In genomic region chr1:180179840-180180239, GRCm38 (mm10) we compare ENCODE assay signal across 22 mouse cellular contexts. TPM values are rescaled to one million over a fixed set of nuclear protein-coding genes. Genes with fewer than 3 reads are reported as not detected.
DNase-seq lines count a peak whose midpoint lies in the region; ATAC-seq and TF ChIP-seq lines count a peak whose summit lies in the region.
"Had no signal": no experiment of that assay in that cellular context is flagged by ENCODE, and none has a peak within 500 bp of the region (broad histone marks: within the 10 kb centered on the region; RNA-seq: fewer than 3 reads in every experiment).

No protein-coding gene starts in this region.

- H3K4me2 ChIP-seq in liver, embryonic 12.5 days = no peak overlapping the region
- H3K4me2 ChIP-seq: embryonic facial prominence, embryonic 12.5 days; liver, embryonic 11.5 days; stomach, embryonic 15.5 days had no signal

- no peak for TF ChIP-seq CTCF in liver, adult 2 months (IDR thresholded peaks at IDR 0.05; ENCODE audit: low read depth, low read length)

- H3K27ac ChIP-seq in liver, adult 2 months (replicated peaks; ENCODE audit: insufficient read depth, low read depth, low read length) = 0 out of 2 replicates have a peak overlapping the region, but pooled peaks have one; percentile 1
- no peak overlapping the region for H3K27ac ChIP-seq in liver, embryonic 12.5 days
- H3K27ac ChIP-seq in limb, embryonic 10.5 days = no peak overlapping the region
- H3K27ac ChIP-seq: embryonic facial prominence, embryonic 12.5 days; hindbrain, postnatal 0 days; midbrain, embryonic 10.5 days; stomach, embryonic 15.5 days had no signal

- no peak for TF ChIP-seq POLR2A in liver, adult 2 months (IDR thresholded peaks at IDR 0.05; ENCODE audit: extremely low read depth, insufficient read depth, low read length)

- H3K4me3 ChIP-seq in liver, adult 2 months (ENCODE audit: insufficient read depth, low read depth, low read length) = no peak overlapping the region
- H3K4me3 ChIP-seq in liver, embryonic 12.5 days = no peak overlapping the region
- no peak overlapping the region for H3K4me3 ChIP-seq in limb, embryonic 10.5 days
- H3K4me3 ChIP-seq: embryonic facial prominence, embryonic 12.5 days; midbrain, embryonic 10.5 days; stomach, embryonic 15.5 days had no signal

- ATAC-seq in liver, embryonic 12.5 days = no peak
- ATAC-seq: CD4-positive, CD25-positive, alpha-beta regulatory T cell, adult 4 months; hindbrain, postnatal 0 days; midbrain, embryonic 16.5 days had no signal

- peaks cover 8% of the 10 kb centered on the region; the same call in 1 of the 2 replicates for H3K36me3 ChIP-seq in liver, adult 2 months (ENCODE audit: control insufficient read depth, insufficient read depth, low read length)
- no peaks in the 10 kb centered on the region for H3K36me3 ChIP-seq in liver, embryonic 12.5 days
- H3K36me3 ChIP-seq in limb, embryonic 10.5 days = no peaks in the 10 kb centered on the region
- H3K36me3 ChIP-seq: embryonic facial prominence, embryonic 12.5 days; midbrain, embryonic 10.5 days; stomach, embryonic 15.5 days had no signal

- H3K79me2 ChIP-seq in liver, adult 2 months (ENCODE audit: control insufficient read depth, insufficient read depth, low read length) = peaks cover 37% of the 10 kb centered on the region; the same call in 1 of the 2 replicates

- WGBS in liver, adult 2 months = 26% methylated on average over 2 of the region's 2 CpGs
- WGBS in liver, embryonic 12.5 days (ENCODE audit: insufficient replicate concordance) = 90% methylated on average over 2 of the region's 2 CpGs
- 89% methylated on average over 2 of the region's 2 CpGs for WGBS in limb, embryonic 10.5 days

- peak; percentile 75 for DNase-seq in gastrocnemius, adult 18-20 months (ENCODE audit: low spot score)
- no peak for DNase-seq in gastrocnemius, postnatal 4 days (ENCODE audit: low spot score in 2 of 2)
- DNase-seq in heart, adult 9 months (ENCODE audit: low spot score in 2 of 2) = peak; percentile 59 to 60
- no peak for DNase-seq in heart, adult 8-10 months (ENCODE audit: low spot score)
- no peak for DNase-seq in liver, adult 2 months (ENCODE audit: extremely low read depth, low read depth, low spot score)
- DNase-seq in left cerebral cortex, postnatal 14 days (ENCODE audit: low spot score in 2 of 2) = no peak
- DNase-seq in limb, embryonic 10.5 days (ENCODE audit: low spot score) = no peak
- DNase-seq: cerebellum, adult 18-20 months; cerebellum, postnatal 25 days; kidney, adult 18-20 months; kidney, postnatal 14 days; lung, adult 18-20 months; lung, postnatal 10 days; thymus, postnatal 36 days had no signal

- intact Hi-C loops in left cerebral cortex, postnatal 14 days (cut with DNase I) = loop anchor here (10.0 kb wide), 1 partner anchor 245 kb away; no protein-coding TSS in a partner anchor

- H3K9me3 ChIP-seq in liver, embryonic 12.5 days (replicated peaks) = no peaks in the 10 kb centered on the region
- H3K9me3 ChIP-seq in limb, embryonic 10.5 days (replicated peaks) = no peaks in the 10 kb centered on the region
- H3K9me3 ChIP-seq: embryonic facial prominence, embryonic 12.5 days; midbrain, embryonic 10.5 days; stomach, embryonic 15.5 days had no signal

- no peak overlapping the region for H3K9ac ChIP-seq in liver, adult 2 months (ENCODE audit: low read depth, low read length)
- H3K9ac ChIP-seq in liver, embryonic 12.5 days = no peak overlapping the region
- H3K9ac ChIP-seq: embryonic facial prominence, embryonic 12.5 days; stomach, embryonic 15.5 days had no signal

- peaks cover 78% of the 10 kb centered on the region for H3K4me1 ChIP-seq in liver, adult 2 months (ENCODE audit: control insufficient read depth, insufficient read depth, low read length)
- H3K4me1 ChIP-seq in liver, embryonic 12.5 days = peaks cover 25% of the 10 kb centered on the region
- H3K4me1 ChIP-seq in limb, embryonic 10.5 days = no peaks in the 10 kb centered on the region
- H3K4me1 ChIP-seq: embryonic facial prominence, embryonic 12.5 days; midbrain, embryonic 10.5 days had no signal

- H3K27me3 ChIP-seq in liver, adult 2 months (ENCODE audit: control insufficient read depth, insufficient read depth, low read length) = no peaks in the 10 kb centered on the region
- no peaks in the 10 kb centered on the region for H3K27me3 ChIP-seq in liver, embryonic 12.5 days (replicated peaks)
- no peaks in the 10 kb centered on the region for H3K27me3 ChIP-seq in limb, embryonic 10.5 days (ENCODE audit: low read depth, poor library complexity, severe bottlenecking)
- H3K27me3 ChIP-seq: embryonic facial prominence, embryonic 12.5 days; stomach, embryonic 15.5 days had no signal

RNA-seq across cellular contexts. Expression of gene Coq8a, which starts 19.6 kb away (rescaled TPM):
- 1,000 to 10,000 TPM; 1,142 to 1,473 TPM for total RNA-seq in gastrocnemius, adult 18-20 months (2021)
- 100 to 1,000 TPM; 294 to 313 TPM for total RNA-seq in gastrocnemius, postnatal 4 days (2021)
- 1,000 to 10,000 TPM in 1 of 4 experiments, 100 to 1,000 TPM in 3; 923 to 1,131 (median 957) TPM for total RNA-seq in heart, adult 8-10 months (2022)
- 137 and 197 TPM in 2 replicates for total RNA-seq in liver, adult 2 months (2014; rRNA removed)
- polyA plus RNA-seq in liver, adult 2 months (2012; rRNA removed) = 387 and 444 TPM in 2 replicates
- 5.0 and 7.8 TPM in 2 replicates for polyA plus RNA-seq in liver, embryonic 12.5 days (2016; fragmentation: Nextera tagmentation; extraction: Ambion mirVana)
- total RNA-seq in left cerebral cortex, postnatal 14 days (2021) = 10 to 100 TPM; 31.3 to 34.9 TPM
- polyA plus RNA-seq in limb, embryonic 10.5 days (2016; fragmentation: Nextera tagmentation; extraction: Ambion mirVana) = 2.1 and 2.4 TPM in 2 replicates

Comparison
In these comparisons a context has a peak if more than half of its experiments do, and no peak if none do; other contexts are left out.
1. DNase-seq: peak in gastrocnemius, adult 18-20 months (single experiment) and heart, adult 9 months (2 of 2); none in gastrocnemius, postnatal 4 days (0 of 2), heart, adult 8-10 months (single experiment), liver, adult 2 months (single experiment), left cerebral cortex, postnatal 14 days (0 of 2) and limb, embryonic 10.5 days (single experiment).